Mouse (Mus musculus) limb, embryonic 11.5 days (tissue): Measurements from ENCODE around the gene Usp30. TPM values are rescaled to one million over a fixed set of nuclear protein-coding genes. Genes with fewer than 3 reads are reported as not detected.

ENCODE experiments used
- ATAC-seq: fragments of 200-750 bp; cut with Nextera tagmentation; 2 replicates; pipeline ENCODE4 v1.8.0; 2017; ENCODE audit warnings: low read depth; ENCODE audit not compliant: insufficient number of reproducible peaks, low FRiP score, low TSS enrichment
- DNase-seq: peaks from one replicate; pipeline ENCODE4 v3.0.0-alpha.2; 2015; ENCODE audit warnings: low spot score
- H3K27ac ChIP-seq: fragments of 300-500 bp; sonication (generic); replicated peaks from 2 replicates; pipeline ENCODE4 v1.5.1; 2014; ENCODE audit warnings: low read depth, mild to moderate bottlenecking, low read length
- H3K27me3 ChIP-seq: fragments of 300-500 bp; sonication (generic); 2 replicates; pipeline ENCODE4 v1.6.1; 2014; ENCODE audit warnings: mild to moderate bottlenecking, low read length, mixed read lengths; ENCODE audit not compliant: control insufficient read depth, insufficient read depth
- H3K36me3 ChIP-seq: fragments of 300-500 bp; sonication (generic); 2 replicates; pipeline ENCODE4 v1.6.1; 2014; ENCODE audit warnings: mild to moderate bottlenecking, low read length, moderate library complexity, mixed read lengths; ENCODE audit not compliant: control insufficient read depth, insufficient read depth
- H3K4me1 ChIP-seq: fragments of 300-500 bp; sonication (generic); 2 replicates; pipeline ENCODE4 v1.6.1; 2014; ENCODE audit warnings: low read length, mixed read lengths; ENCODE audit not compliant: control insufficient read depth, insufficient read depth
- H3K4me2 ChIP-seq: fragments of 300-500 bp; sonication (generic); 2 replicates; pipeline ENCODE4 v1.6.1; 2014; ENCODE audit warnings: low read depth, mild to moderate bottlenecking, moderate library complexity; ENCODE audit not compliant: severe bottlenecking
- H3K4me3 ChIP-seq: fragments of 300-500 bp; sonication (generic); 2 replicates; pipeline ENCODE4 v1.5.1; 2014; ENCODE audit warnings: low read depth, low read length
- H3K9ac ChIP-seq: fragments of 300-500 bp; sonication (generic); 2 replicates; pipeline ENCODE4 v1.6.1; 2014; ENCODE audit warnings: mild to moderate bottlenecking, low read length
- H3K9me3 ChIP-seq: fragments of 300-500 bp; sonication (generic); 2 replicates; pipeline ENCODE4 v1.6.1; 2016; ENCODE audit warnings: low read length; ENCODE audit not compliant: control insufficient read depth
- WGBS: fragments of 180-500 bp; shearing (Covaris S2); extraction: QIAGEN DNeasy Blood & Tissue Kit; methylation state at CpG from one replicate; pipeline ENCODE4 v1.1.7; 2014; 5-methylcytosine and 5-hydroxymethylcytosine counted together
- polyA plus RNA-seq: library from polyadenylated mRNA; unstranded; fragments of >200 nt; fragmentation: Nextera tagmentation; extraction: Ambion mirVana; gene quantifications from 2 replicates; pipeline ENCODE4 v1.2.1, GENCODE M21; 2014

Usp30 gene
- polyA plus RNA-seq, 1 experiment from 2014 or later: 11.7 TPM

DNA sequence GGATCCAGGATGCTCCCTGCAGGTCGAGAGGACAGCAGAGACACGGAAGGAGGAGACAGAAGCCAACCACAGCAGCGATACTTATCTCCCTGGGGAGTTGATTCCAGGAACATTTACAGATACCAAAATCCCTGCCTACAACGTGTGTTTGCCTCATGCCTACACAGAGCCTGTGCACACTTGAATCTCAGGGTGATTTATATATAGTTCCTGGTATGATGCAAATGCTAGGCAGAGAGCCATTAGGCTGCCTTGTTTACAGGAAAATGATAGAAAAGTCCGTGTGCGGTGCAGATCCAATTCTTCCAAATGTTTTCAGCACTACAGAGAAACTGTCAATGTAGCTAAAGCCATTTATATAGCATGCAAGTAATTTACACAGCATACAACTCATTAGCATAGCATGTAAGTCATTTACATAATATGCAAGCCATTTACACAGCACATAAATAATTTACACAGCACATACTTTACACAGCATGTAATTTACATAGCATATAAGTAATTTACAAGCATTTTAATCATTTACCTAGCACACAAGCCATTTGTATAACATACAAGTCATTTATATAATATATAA, 97.9 kb downstream of the Usp30 start:
- Histone ChIP-seq H3K36me3 (no peaks in the 10 kb centered on the region), H3K4me1 (no peaks in the 10 kb centered on the region), H3K9me3 (no peaks in the 10 kb centered on the region), H3K27ac (no peak overlapping the region), H3K27me3 (no peaks in the 10 kb centered on the region), H3K9ac (no peak overlapping the region), H3K4me3 (no peak overlapping the region), H3K4me2 (no peak overlapping the region)
- DNase-seq: no peak
- no peak for ATAC-seq
- 81% methylated on average over 6 of the region's 6 CpGs for WGBS

- Histone ChIP-seq H3K27ac (no peak overlapping the region), H3K27me3 (peaks cover 3% of the 10 kb centered on the region; the same call in 1 of the 2 replicates), H3K9ac (no peak overlapping the region), H3K36me3 (no peaks in the 10 kb centered on the region), H3K4me1 (no peaks in the 10 kb centered on the region), H3K4me2 (no peak overlapping the region), H3K9me3 (no peaks in the 10 kb centered on the region), H3K4me3 (no peak overlapping the region)
- DNase-seq (no peak), ATAC-seq (no peak)
- WGBS: 84% methylated on average over 7 of the region's 7 CpGs
Observed at GRCm38 (mm10) chr5:114170345-114170744, 105.1 kb downstream of the Usp30 start.

GRCm38 (mm10) chr5:114172936-114173335, 107.7 kb downstream of the Usp30 start:
- DNase-seq (no peak), ATAC-seq (no peak)
- no peak overlapping the region for H3K27ac ChIP-seq
- no peaks in the 10 kb centered on the region for H3K36me3 ChIP-seq
- no peak overlapping the region for H3K4me3 ChIP-seq
- H3K4me2 ChIP-seq: no peak overlapping the region
- WGBS: 93% methylated on average over 3 of the region's 3 CpGs
- H3K27me3 ChIP-seq: peaks cover 3% of the 10 kb centered on the region; the same call in 1 of the 2 replicates
- H3K9me3 ChIP-seq: no peaks in the 10 kb centered on the region
- no peaks in the 10 kb centered on the region for H3K4me1 ChIP-seq
- no peak overlapping the region for H3K9ac ChIP-seq

- no peaks in the 10 kb centered on the region for H3K9me3 ChIP-seq
- no peaks in the 10 kb centered on the region for H3K4me1 ChIP-seq
- no peak overlapping the region for H3K4me2 ChIP-seq
- DNase-seq: no peak
- ATAC-seq: no peak
- no peak overlapping the region for H3K27ac ChIP-seq
- H3K9ac ChIP-seq: no peak overlapping the region
- peaks cover 3% of the 10 kb centered on the region; the same call in 1 of the 2 replicates for H3K27me3 ChIP-seq
- H3K36me3 ChIP-seq: no peaks in the 10 kb centered on the region
- WGBS: 70% methylated on average over 7 of the region's 7 CpGs
- no peak overlapping the region for H3K4me3 ChIP-seq
Observed at GRCm38 (mm10) chr5:114173458-114173857, 108.2 kb downstream of the Usp30 start.

DNA sequence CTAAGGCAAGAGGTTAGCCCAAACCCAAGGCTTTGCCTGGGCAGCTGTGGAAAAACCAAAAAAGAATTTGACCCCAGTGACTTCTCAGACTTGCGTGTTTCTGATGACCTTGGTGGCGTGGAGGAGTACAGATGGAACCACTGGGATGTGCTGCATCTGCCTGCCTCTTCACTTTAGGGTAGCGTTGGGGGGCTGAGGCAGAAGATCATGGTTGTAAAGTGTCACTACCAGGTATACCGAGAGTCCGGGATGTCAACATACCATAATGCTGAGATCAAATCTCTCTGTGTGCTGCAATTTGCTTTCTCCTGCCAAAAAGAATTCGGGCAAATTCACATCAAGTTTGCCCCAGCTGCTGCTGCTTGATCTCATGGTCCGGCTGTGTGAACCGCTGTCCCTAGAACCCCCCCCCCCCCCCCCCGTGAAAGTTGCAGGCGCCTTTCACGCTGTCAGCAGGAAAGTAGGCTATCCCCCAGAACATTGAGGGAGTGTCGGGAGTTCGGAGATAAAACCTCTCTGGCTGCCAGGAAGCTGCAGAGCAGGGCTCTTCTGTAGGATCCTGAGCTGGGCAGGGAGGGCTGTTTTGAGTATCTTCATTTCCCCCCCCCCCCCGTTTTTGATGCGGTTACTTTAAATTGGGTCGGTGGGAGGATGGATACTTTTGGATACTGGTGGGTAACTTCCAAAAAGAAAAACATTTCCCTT, 108.8 kb downstream of the Usp30 start:
- Histone ChIP-seq H3K4me3 (no peak overlapping the region), H3K27ac (no peak overlapping the region), H3K27me3 (peaks cover 3% of the 10 kb centered on the region; the same call in 1 of the 2 replicates), H3K9me3 (no peaks in the 10 kb centered on the region), H3K36me3 (no peaks in the 10 kb centered on the region), H3K4me1 (no peaks in the 10 kb centered on the region), H3K4me2 (no peak overlapping the region), H3K9ac (no peak overlapping the region)
- DNase-seq: no peak
- ATAC-seq: no peak
- WGBS: 32% methylated on average over 16 of the region's 16 CpGs

Other genes with a start within 250 kb of the Usp30 start
- gene Selplg, start 232.8 kb upstream of the Usp30 start, polyA plus RNA-seq: 0.79 and 1.6 TPM in 2 replicates
- gene Coro1c, start 156.7 kb upstream of the Usp30 start, polyA plus RNA-seq: 94.9 and 107 TPM in 2 replicates
- gene Ssh1, start 71.6 kb upstream of the Usp30 start, polyA plus RNA-seq: 27.3 and 28.1 TPM in 2 replicates
- not detected in 2 replicates for gene Dao, start 61.8 kb upstream of the Usp30 start, polyA plus RNA-seq
- gene Svop, start 26.1 kb downstream of the Usp30 start, polyA plus RNA-seq: 0.24 TPM in 1 of 2 replicates, not detected in the other
- 13.4 and 14.6 TPM in 2 replicates for gene Alkbh2, start 62.8 kb downstream of the Usp30 start, polyA plus RNA-seq
- 41.8 and 52.8 TPM in 2 replicates for gene Ung, start 64.9 kb downstream of the Usp30 start, polyA plus RNA-seq
- 2.1 and 4.5 TPM in 2 replicates for gene Acacb, start 81.1 kb downstream of the Usp30 start, polyA plus RNA-seq
- gene Foxn4, start 208.3 kb downstream of the Usp30 start, polyA plus RNA-seq: not detected in 2 replicates
- gene Myo1h, start 223.7 kb downstream of the Usp30 start, polyA plus RNA-seq: 0.45 and 0.65 TPM in 2 replicates